Mouse (Mus musculus): ENCODE data around the gene Slc9a4.
A peak's percentile ranks its signal among the peaks of the same experiment; 100 is the strongest.
"Not testable (repeated sequence)": the region's sequence is repeated elsewhere in the genome, so short reads cannot be mapped to it uniquely, and the experiment has no call there.

The Slc9a4 gene

GRCm38 (mm10) chr1:40579784-40580183, at the start of gene Slc9a4:
Gene Slc9a4, plus strand, starts transcription at chr1:40580081.
- DNase-seq (ENCODE audit: low spot score) = no peak

GRCm38 (mm10) chr1:40537577-40537976, 42.3 kb upstream of the Slc9a4 start:
- no peak for DNase-seq (ENCODE audit: low spot score)

GRCm38 (mm10) chr1:40544650-40545049, 35.2 kb upstream of the Slc9a4 start:
- peak; percentile 11 for DNase-seq (ENCODE audit: low spot score)

- no peak for DNase-seq (ENCODE audit: low spot score)
These were observed 33.2 kb upstream of the Slc9a4 start for GRCm38 (mm10) chr1:40546645-40547044.

- no peak for DNase-seq (ENCODE audit: low spot score)
These were observed 32.8 kb upstream of the Slc9a4 start for GRCm38 (mm10) chr1:40547064-40547572.

GRCm38 (mm10) chr1:40547762-40548161, 32.1 kb upstream of the Slc9a4 start:
- no peak for DNase-seq (ENCODE audit: low spot score)

DNA sequence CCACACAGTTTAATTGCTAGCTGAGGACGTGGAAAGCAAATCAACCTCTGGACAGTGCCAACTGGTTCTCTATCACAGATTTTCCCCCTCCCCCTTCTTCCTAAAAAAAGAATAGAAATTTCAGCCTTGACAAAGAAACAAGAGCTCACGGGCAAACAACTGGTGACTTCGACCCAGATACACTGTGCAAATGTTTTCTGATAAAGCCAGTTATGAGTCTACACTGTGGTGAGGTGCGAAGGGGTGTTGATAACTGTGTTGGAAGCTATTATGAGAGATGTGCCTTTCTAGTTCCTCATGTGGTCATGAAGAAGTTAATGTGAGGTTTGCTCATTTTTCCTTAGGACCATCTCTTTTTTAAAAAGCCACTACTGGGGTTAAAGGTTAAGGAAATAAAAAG, 10.5 kb upstream of the Slc9a4 start:
- no peak for DNase-seq (ENCODE audit: low spot score)

- no peak for DNase-seq (ENCODE audit: low spot score)
These were observed 388 bp downstream of the Slc9a4 start for GRCm38 (mm10) chr1:40580269-40580668.

DNA sequence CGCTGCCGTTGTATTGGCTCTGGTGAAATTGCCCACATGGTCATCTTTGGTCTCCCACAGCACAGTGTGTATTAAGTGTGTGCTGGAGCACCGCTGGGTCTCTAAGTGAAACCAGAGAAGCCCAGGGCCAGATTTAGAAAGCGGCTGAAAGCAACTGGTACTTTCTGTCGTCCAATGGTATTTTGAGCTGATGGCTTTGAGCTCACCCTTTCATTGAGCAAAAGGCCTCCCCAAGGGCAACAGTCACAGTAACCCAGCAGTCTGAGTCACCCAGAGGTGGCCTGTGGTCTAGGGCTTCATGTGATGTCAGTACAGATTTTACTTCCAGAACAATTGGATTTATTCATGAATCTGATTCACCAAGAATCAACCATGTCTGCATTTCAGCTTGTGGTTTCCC, 6.9 kb downstream of the Slc9a4 start:
- DNase-seq (ENCODE audit: low spot score) = no peak

DNA sequence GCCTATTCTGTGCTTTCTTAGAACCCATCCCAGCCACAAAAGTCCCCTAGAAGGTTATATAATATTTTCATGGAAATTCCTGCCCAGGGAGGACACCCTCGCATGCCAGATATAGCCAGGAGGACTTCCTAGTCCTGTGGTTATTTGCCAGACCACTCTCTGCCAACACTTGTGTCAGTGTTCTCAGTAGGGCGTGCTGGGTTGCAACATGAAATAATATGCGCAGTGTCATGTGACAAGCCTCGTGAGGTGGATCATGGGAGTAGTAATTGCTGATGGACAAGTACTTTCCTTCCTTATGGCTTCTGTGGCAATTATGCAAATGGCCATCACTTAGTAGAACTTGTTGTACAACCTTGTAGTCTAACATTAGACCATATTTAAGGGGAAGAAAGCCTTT, 11.1 kb downstream of the Slc9a4 start:
- DNase-seq (ENCODE audit: low spot score) = no peak

DNA sequence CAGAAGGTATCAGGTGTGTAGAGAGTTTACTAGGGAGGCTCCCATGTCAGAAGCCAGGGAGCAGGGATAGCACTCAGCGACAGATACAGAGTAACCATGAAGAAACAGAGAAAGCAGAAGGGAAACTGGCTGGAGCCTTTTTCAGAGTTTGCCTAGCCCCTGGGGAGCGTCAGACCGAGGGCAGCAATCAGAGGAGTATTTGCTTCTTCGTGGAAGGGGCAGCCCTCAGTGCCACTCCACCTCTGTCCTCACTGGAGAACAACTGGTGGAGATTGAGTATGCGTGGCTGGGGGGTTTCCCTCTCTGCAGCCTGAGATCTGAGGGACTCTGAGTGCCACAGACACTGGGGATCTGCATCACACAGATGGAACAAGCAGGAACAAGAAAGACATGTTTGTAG, 17.9 kb downstream of the Slc9a4 start:
- DNase-seq (ENCODE audit: low spot score) = no peak

GRCm38 (mm10) chr1:40599661-40600060, 19.8 kb downstream of the Slc9a4 start:
- DNase-seq (ENCODE audit: low spot score) = not testable (repeated sequence)

GRCm38 (mm10) chr1:40600394-40601327, 20.8 kb downstream of the Slc9a4 start:
- peak; percentile 9 for DNase-seq (ENCODE audit: low spot score)

DNA sequence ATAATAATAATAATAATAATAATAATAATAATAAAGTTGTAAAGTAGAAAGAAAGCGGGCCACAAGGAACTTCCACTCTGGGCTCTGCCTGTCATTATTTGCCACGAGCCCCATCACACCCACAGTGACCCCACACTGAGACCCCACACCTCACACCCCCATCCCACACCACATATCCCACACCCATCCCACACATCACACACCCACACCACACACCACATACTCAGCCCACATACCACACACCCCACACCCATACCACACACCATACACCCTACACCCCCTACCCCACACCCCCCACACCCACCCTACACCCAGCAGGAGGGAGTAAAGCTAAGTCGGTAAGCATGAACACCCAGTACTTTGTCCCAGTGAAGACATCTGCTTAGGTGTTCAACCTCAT, 21.6 kb downstream of the Slc9a4 start:
- no peak for DNase-seq (ENCODE audit: low spot score)

- no peak for DNase-seq (ENCODE audit: low spot score)
These were observed 33.3 kb downstream of the Slc9a4 start for GRCm38 (mm10) chr1:40613219-40613618.

DNA sequence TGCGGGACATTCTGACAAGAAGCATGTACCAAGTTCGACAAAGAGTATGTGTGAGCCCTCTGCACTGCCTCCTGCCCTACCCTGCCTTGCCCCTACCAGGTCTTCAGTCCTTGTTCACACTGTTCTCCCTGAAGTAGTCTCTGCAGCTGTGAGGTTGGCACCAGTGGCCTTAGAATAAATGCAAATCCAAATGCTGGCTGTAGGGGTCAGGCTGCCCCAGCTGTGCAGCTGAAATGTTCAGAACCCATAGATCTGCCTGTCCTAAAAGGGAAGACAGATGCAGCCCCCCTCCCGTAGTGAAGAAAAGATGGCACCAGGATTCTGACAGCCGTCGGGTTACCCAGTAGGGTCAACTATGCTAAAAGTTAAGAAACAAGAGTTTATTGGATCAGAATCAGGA, 39.2 kb downstream of the Slc9a4 start:
- no peak for DNase-seq (ENCODE audit: low spot score)

DNA sequence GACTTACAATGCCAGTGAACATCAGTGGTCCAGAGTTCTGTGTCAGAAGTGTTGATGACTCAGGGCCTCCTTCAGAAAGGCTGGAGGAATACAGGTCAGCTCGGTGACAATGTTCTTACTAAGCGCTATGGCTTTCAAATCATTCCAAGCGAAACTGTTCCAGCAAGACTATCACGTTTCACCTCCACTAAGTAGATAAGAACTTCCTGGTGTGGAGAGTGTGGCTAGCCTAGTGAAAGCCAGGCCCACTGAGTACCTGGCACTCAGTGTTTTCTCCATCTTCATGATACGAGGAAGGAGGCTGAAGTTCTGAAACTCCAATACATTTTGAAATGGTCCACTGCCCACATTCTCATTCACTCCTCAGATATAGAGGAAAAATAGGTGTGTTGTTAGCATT, 40.0 kb downstream of the Slc9a4 start:
- no peak for DNase-seq (ENCODE audit: low spot score)

GRCm38 (mm10) chr1:40624954-40625353, 45.1 kb downstream of the Slc9a4 start:
- no peak for DNase-seq (ENCODE audit: low spot score)

DNA sequence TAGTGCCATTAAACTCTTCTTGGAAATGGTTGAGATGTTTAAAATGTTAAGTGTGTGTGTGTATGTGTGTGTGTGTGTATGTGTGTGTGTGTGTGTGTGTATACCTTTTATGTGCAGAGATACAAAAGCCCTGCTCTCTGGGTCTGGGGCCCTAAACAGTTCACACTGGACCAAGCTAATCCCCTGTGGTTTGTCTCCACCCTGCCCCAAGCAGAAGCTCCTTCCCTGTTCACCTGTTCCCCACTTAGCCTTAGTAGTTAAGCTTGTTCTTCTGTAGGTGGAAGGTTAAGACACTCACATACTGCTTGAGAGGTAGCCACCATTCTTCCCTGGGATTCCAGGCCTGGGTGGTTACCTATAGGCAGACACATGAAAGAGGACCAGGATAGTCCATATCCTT, 47.1 kb downstream of the Slc9a4 start:
- no peak for DNase-seq (ENCODE audit: low spot score)

DNA sequence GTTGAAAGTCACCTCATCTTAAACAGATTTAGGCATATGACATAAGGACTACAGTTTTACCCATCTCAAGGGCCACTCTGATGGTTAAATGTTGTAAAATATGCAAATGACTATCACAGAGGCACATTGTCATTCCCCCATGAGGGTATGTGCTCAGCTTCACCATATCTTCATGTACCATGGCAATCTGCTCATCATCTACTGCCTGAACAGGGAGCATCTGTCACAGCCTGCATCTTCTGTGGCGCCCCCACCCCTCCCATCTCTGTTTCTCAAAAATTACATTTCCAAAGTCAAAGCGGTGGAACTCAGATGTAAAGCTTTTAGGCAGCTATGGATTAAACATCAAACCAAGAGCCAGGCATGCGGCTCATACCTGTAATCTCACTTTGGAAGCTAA, 48.6 kb downstream of the Slc9a4 start:
- DNase-seq (ENCODE audit: low spot score) = no peak

DNA sequence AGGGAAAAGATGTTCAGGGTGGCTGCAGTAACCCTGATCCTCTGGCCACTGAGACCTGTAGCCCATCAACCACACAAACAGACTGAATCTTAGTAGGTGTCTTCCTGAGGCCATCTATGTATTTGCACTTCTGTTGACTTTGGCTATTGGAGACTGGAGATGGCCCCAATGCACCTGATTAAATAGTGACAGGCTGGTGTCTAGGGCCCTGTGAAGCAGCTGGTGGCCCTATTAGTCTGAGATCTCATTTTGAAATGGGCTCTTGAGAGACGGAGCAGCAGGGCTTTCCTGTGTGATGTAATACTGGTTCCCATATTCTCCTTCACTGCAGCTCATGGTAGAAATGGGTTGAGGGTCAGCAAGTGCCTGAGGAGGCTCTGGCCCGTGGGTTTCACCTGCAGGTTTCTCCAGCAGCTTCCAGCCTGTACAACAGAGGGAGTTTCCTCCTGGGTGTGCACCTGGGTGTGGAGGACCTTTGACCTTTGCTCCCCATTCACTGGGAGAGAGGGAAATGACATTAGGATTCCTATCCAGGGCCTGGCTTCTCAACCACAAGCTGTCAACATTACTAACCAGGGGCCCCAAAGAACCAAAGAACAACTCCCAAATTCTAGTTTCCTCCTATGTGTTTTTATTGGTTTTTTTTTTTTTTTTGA, 52.7 kb downstream of the Slc9a4 start:
- DNase-seq (ENCODE audit: low spot score) = no peak

GRCm38 (mm10) chr1:40634608-40635007, 54.7 kb downstream of the Slc9a4 start:
- DNase-seq (ENCODE audit: low spot score) = no peak

DNA sequence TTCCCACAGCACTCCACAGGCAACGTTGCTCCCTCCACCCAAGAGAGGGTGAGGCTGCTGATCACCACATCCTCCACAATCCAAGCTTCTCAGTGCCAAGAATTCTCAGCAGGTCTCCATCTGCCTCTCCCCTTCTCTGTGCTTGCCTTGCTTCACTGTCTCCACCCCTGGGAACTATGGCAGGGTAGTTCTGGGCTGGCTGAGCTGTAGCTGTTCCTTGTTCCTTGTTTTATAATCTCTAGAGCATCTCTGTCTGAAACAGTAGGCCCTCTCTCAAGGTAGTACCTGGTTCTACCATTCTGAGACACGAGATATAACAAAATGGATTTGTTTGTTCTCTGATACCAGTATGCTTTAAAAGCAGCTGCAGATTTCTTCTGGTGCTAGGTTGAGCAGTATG, 68.4 kb downstream of the Slc9a4 start:
- no peak for DNase-seq (ENCODE audit: low spot score)

Measured in testis, postnatal 14 days (tissue).